Mouse (Mus musculus): Measurements from ENCODE around the gene Ipo13.

DNA sequence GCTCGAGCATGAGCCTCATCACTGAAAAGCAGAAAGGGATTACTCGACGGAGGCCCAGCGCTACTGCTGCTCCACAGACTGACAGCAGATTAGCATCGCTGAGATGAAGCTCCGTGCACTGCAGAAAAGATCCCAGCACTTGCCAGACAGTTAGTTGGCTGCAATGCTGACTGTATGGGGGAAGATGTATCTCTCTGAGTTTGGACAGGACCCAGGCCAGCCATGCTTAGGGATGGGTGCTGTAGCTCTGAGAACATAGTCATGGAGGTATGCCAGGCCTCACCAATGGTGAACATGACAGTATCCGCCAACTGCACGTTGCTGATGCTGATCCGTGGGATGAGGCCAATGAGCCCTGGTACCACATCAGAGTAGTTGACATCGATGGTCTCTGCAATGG is 10.7 kb downstream of the Ipo13 start:
- TF ChIP-seq CTCF (IDR thresholded peaks at IDR 0.05; ENCODE audit: low read depth, low read length): no peak
- no peak for TF ChIP-seq POLR2A (IDR thresholded peaks at IDR 0.05; ENCODE audit: borderline replicate concordance, low read depth, low read length)
